Mouse (Mus musculus): ENCODE results near the gene Sipa1. TPM values are rescaled to one million over a fixed set of nuclear protein-coding genes. Genes with fewer than 3 reads are reported as not detected.

The Sipa1 gene
- total and polyA plus RNA-seq, 3 experiments: 6.2 to 15.5 TPM; not detected in 1

GRCm38 (mm10) chr19:5632120-5632519 is 31.4 kb downstream of the Sipa1 start:
- Histone ChIP-seq H3K4me3 (ENCODE audit: control insufficient read depth in 1 of 2, insufficient read depth in 1 of 2, low read depth in 2 of 2, low read length in 2 of 2) (no peak overlapping the region), H3K27ac (ENCODE audit: control insufficient read depth, low read depth, low read length) (no peak overlapping the region), H3K4me1 (ENCODE audit: control insufficient read depth in 1 of 2, insufficient read depth in 2 of 2, low read length in 2 of 2) (peaks cover 0 to 9% of the 10 kb centered on the region in 2 experiments; a peak in 2 of 4 replicates), H3K36me3 (ENCODE audit: control insufficient read depth in 1 of 2, insufficient read depth in 2 of 2, low read length in 2 of 2) (peaks cover 0 to 7% of the 10 kb centered on the region in 2 experiments; a peak in 2 of 4 replicates), H3K9ac (ENCODE audit: control insufficient read depth, low read depth, low read length, poor library complexity, severe bottlenecking) (no peak overlapping the region), H3K79me2 (ENCODE audit: control insufficient read depth, insufficient read depth, low read length, poor library complexity) (no peaks in the 10 kb centered on the region; the same call in 1 of the 2 replicates), H3K9me3 (replicated peaks; ENCODE audit: insufficient read depth, low read length) (no peaks in the 10 kb centered on the region), H3K27me3 (ENCODE audit: control insufficient read depth in 1 of 2, insufficient read depth in 2 of 2, low read length in 2 of 2) (no peaks in the 10 kb centered on the region)
- TF ChIP-seq KAT2A (conservative IDR thresholded peaks at IDR 0.05; ENCODE audit: low read depth, low read length) (no peak), ZKSCAN1 (IDR thresholded peaks at IDR 0.05; ENCODE audit: low read depth, low read length) (no peak), SMC3 (IDR thresholded peaks at IDR 0.05; ENCODE audit: low read depth, low read length) (no peak), HCFC1 (IDR thresholded peaks at IDR 0.05; ENCODE audit: low read depth, low read length) (no peak), ETS1 (IDR thresholded peaks at IDR 0.05; ENCODE audit: low read depth, low read length) (no peak), CTCF (IDR thresholded peaks at IDR 0.05 in 2 of 3, conservative IDR thresholded peaks at IDR 0.05 in 1 of 3; ENCODE audit: control insufficient read depth in 1 of 3, insufficient read depth in 1 of 3, low read depth in 2 of 3, low read length in 3 of 3, poor library complexity in 1 of 3, severe bottlenecking in 1 of 3) (no peak), UBTF (IDR thresholded peaks at IDR 0.05; ENCODE audit: borderline replicate concordance, insufficient read depth, low read depth, low read length) (no peak), TAL1 (IDR thresholded peaks at IDR 0.05; ENCODE audit: low read length) (no peak), TBP (IDR thresholded peaks at IDR 0.05; ENCODE audit: low read depth, low read length) (no peak), TCF12 (IDR thresholded peaks at IDR 0.05; ENCODE audit: low read depth, low read length) (no peak)
- no peak for DNase-seq (ENCODE audit: low read depth, low spot score)

GRCm38 (mm10) chr19:5629907-5630306 is 33.6 kb downstream of the Sipa1 start:
- Histone ChIP-seq H3K9me3 (replicated peaks; ENCODE audit: insufficient read depth, low read length) (no peaks in the 10 kb centered on the region), H3K27me3 (ENCODE audit: control insufficient read depth in 1 of 2, insufficient read depth in 2 of 2, low read length in 2 of 2) (no peaks in the 10 kb centered on the region), H3K36me3 (ENCODE audit: control insufficient read depth in 1 of 2, insufficient read depth in 2 of 2, low read length in 2 of 2) (no peaks in the 10 kb centered on the region), H3K4me1 (ENCODE audit: control insufficient read depth in 1 of 2, insufficient read depth in 2 of 2, low read length in 2 of 2) (peaks cover 0 to 4% of the 10 kb centered on the region in 2 experiments; a peak in 1 of 4 replicates), H3K27ac (ENCODE audit: control insufficient read depth, low read depth, low read length) (no peak overlapping the region), H3K79me2 (ENCODE audit: control insufficient read depth, insufficient read depth, low read length, poor library complexity) (no peaks in the 10 kb centered on the region), H3K4me3 (ENCODE audit: control insufficient read depth in 1 of 2, insufficient read depth in 1 of 2, low read depth in 2 of 2, low read length in 2 of 2) (no peak overlapping the region), H3K9ac (ENCODE audit: control insufficient read depth, low read depth, low read length, poor library complexity, severe bottlenecking) (no peak overlapping the region)
- TF ChIP-seq UBTF (IDR thresholded peaks at IDR 0.05; ENCODE audit: borderline replicate concordance, insufficient read depth, low read depth, low read length) (no peak), RCOR1 (IDR thresholded peaks at IDR 0.05; ENCODE audit: low read depth, low read length) (no peak), MAX (IDR thresholded peaks at IDR 0.05; ENCODE audit: low read length) (no peak), CTCF (IDR thresholded peaks at IDR 0.05 in 2 of 3, conservative IDR thresholded peaks at IDR 0.05 in 1 of 3; ENCODE audit: control insufficient read depth in 1 of 3, insufficient read depth in 1 of 3, low read depth in 2 of 3, low read length in 3 of 3, poor library complexity in 1 of 3, severe bottlenecking in 1 of 3) (no peak), GATA1 (IDR thresholded peaks at IDR 0.05; ENCODE audit: low read depth, low read length) (no peak), MYC (IDR thresholded peaks at IDR 0.05; ENCODE audit: low read depth, low read length) (no peak), POLR2AphosphoS2 (IDR thresholded peaks at IDR 0.05; ENCODE audit: low read length) (no peak), ETS1 (IDR thresholded peaks at IDR 0.05; ENCODE audit: low read depth, low read length) (no peak), ZKSCAN1 (IDR thresholded peaks at IDR 0.05; ENCODE audit: low read depth, low read length) (no peak), MAFK (IDR thresholded peaks at IDR 0.05; ENCODE audit: borderline replicate concordance, low read depth, low read length) (no peak), TAL1 (IDR thresholded peaks at IDR 0.05; ENCODE audit: low read length) (no peak), ELF1 (IDR thresholded peaks at IDR 0.05; ENCODE audit: low read depth, low read length) (no peak), POLR2AphosphoS5 (IDR thresholded peaks at IDR 0.05; ENCODE audit: borderline replicate concordance, low read depth, low read length) (no peak), E2F4 (IDR thresholded peaks at IDR 0.05; ENCODE audit: borderline replicate concordance, low read depth, low read length) (no peak)
- no peak for DNase-seq (ENCODE audit: low read depth, low spot score)

All from MEL (cell line).